Mouse (Mus musculus): ENCODE data around the gene Sh3rf1.

GRCm38 (mm10) chr8:61210836-61211235 is 12.8 kb upstream of the Sh3rf1 start:
- no peak for TF ChIP-seq POLR2A (IDR thresholded peaks at IDR 0.05; ENCODE audit: extremely low read depth, insufficient read depth, low read length)
- no peak for TF ChIP-seq CTCF (IDR thresholded peaks at IDR 0.05; ENCODE audit: extremely low read depth, insufficient read depth, low read length)

Data from cortical plate, adult 2 months (tissue).